Mouse (Mus musculus): ENCODE measurements at regions not wholly inside any gene's neighbourhood (a gene's known extent, or its start where the extent isn't known, plus 50 kb on each side); places are given as distances from the start of the nearest gene placed in this dataset.

- Histone ChIP-seq H3K4me3 (ENCODE audit: insufficient read depth, low read length) (no peak overlapping the region), H3K27ac (ENCODE audit: insufficient read depth, low read depth, low read length) (no peak overlapping the region), H3K4me1 (ENCODE audit: control insufficient read depth, insufficient read depth, low read length) (no peaks in the 10 kb centered on the region)
- TF ChIP-seq POLR2A (IDR thresholded peaks at IDR 0.05; ENCODE audit: borderline replicate concordance, low read depth, low read length) (no peak), CTCF (IDR thresholded peaks at IDR 0.05; ENCODE audit: low read depth, low read length) (no peak)
These were observed 92.7 kb downstream of the Olig3 start for GRCm38 (mm10) chr10:19448838-19449559.

- Histone ChIP-seq H3K27ac (ENCODE audit: insufficient read depth, low read depth, low read length) (no peak overlapping the region), H3K4me1 (ENCODE audit: control insufficient read depth, insufficient read depth, low read length) (no peaks in the 10 kb centered on the region), H3K4me3 (ENCODE audit: insufficient read depth, low read length) (no peak overlapping the region)
- no peak for TF ChIP-seq CTCF (IDR thresholded peaks at IDR 0.05; ENCODE audit: low read depth, low read length)
- TF ChIP-seq POLR2A (IDR thresholded peaks at IDR 0.05; ENCODE audit: borderline replicate concordance, low read depth, low read length), result no peak
These were observed 102.7 kb downstream of the Olig3 start for GRCm38 (mm10) chr10:19459053-19459452.

GRCm38 (mm10) chr10:19459709-19460108 is 103.4 kb downstream of the Olig3 start:
- no peaks in the 10 kb centered on the region for H3K4me1 ChIP-seq (ENCODE audit: control insufficient read depth, insufficient read depth, low read length)
- H3K4me3 ChIP-seq (ENCODE audit: insufficient read depth, low read length), result no peak overlapping the region
- no peak overlapping the region for H3K27ac ChIP-seq (ENCODE audit: insufficient read depth, low read depth, low read length)
- no peak for TF ChIP-seq POLR2A (IDR thresholded peaks at IDR 0.05; ENCODE audit: borderline replicate concordance, low read depth, low read length)
- TF ChIP-seq CTCF (IDR thresholded peaks at IDR 0.05; ENCODE audit: low read depth, low read length), result no peak

- H3K27ac ChIP-seq (ENCODE audit: insufficient read depth, low read depth, low read length), result no peak overlapping the region
- no peaks in the 10 kb centered on the region for H3K4me1 ChIP-seq (ENCODE audit: control insufficient read depth, insufficient read depth, low read length)
- H3K4me3 ChIP-seq (ENCODE audit: insufficient read depth, low read length), result no peak overlapping the region
- TF ChIP-seq CTCF (IDR thresholded peaks at IDR 0.05; ENCODE audit: low read depth, low read length) (no peak), POLR2A (IDR thresholded peaks at IDR 0.05; ENCODE audit: borderline replicate concordance, low read depth, low read length) (no peak)
These were observed 103.8 kb downstream of the Olig3 start for GRCm38 (mm10) chr10:19460164-19460563.

GRCm38 (mm10) chr10:19463800-19464199 is 107.5 kb downstream of the Olig3 start:
- Histone ChIP-seq H3K27ac (ENCODE audit: insufficient read depth, low read depth, low read length) (no peak overlapping the region), H3K4me1 (ENCODE audit: control insufficient read depth, insufficient read depth, low read length) (no peaks in the 10 kb centered on the region), H3K4me3 (ENCODE audit: insufficient read depth, low read length) (no peak overlapping the region)
- TF ChIP-seq POLR2A (IDR thresholded peaks at IDR 0.05; ENCODE audit: borderline replicate concordance, low read depth, low read length) (no peak), CTCF (IDR thresholded peaks at IDR 0.05; ENCODE audit: low read depth, low read length) (no peak)

- TF ChIP-seq POLR2A (IDR thresholded peaks at IDR 0.05; ENCODE audit: borderline replicate concordance, low read depth, low read length) (no peak), CTCF (IDR thresholded peaks at IDR 0.05; ENCODE audit: low read depth, low read length) (no peak)
- no peak overlapping the region for H3K27ac ChIP-seq (ENCODE audit: insufficient read depth, low read depth, low read length)
- H3K4me1 ChIP-seq (ENCODE audit: control insufficient read depth, insufficient read depth, low read length), result no peaks in the 10 kb centered on the region
- no peak overlapping the region for H3K4me3 ChIP-seq (ENCODE audit: insufficient read depth, low read length)
These were observed 108.2 kb downstream of the Olig3 start for GRCm38 (mm10) chr10:19464504-19464903.

GRCm38 (mm10) chr10:19471349-19472040 is 115.2 kb downstream of the Olig3 start:
- Histone ChIP-seq H3K4me1 (ENCODE audit: control insufficient read depth, insufficient read depth, low read length) (no peaks in the 10 kb centered on the region), H3K27ac (ENCODE audit: insufficient read depth, low read depth, low read length) (no peak overlapping the region), H3K4me3 (ENCODE audit: insufficient read depth, low read length) (no peak overlapping the region)
- no peak for TF ChIP-seq POLR2A (IDR thresholded peaks at IDR 0.05; ENCODE audit: borderline replicate concordance, low read depth, low read length)
- TF ChIP-seq CTCF (IDR thresholded peaks at IDR 0.05; ENCODE audit: low read depth, low read length), result no peak

GRCm38 (mm10) chr10:19472066-19472465 is 115.7 kb downstream of the Olig3 start:
- TF ChIP-seq CTCF (IDR thresholded peaks at IDR 0.05; ENCODE audit: low read depth, low read length) (no peak), POLR2A (IDR thresholded peaks at IDR 0.05; ENCODE audit: borderline replicate concordance, low read depth, low read length) (no peak)
- Histone ChIP-seq H3K4me1 (ENCODE audit: control insufficient read depth, insufficient read depth, low read length) (no peaks in the 10 kb centered on the region), H3K4me3 (ENCODE audit: insufficient read depth, low read length) (no peak overlapping the region), H3K27ac (ENCODE audit: insufficient read depth, low read depth, low read length) (no peak overlapping the region)

GRCm38 (mm10) chr10:19472949-19473535 is 116.7 kb downstream of the Olig3 start:
- no peak for TF ChIP-seq CTCF (IDR thresholded peaks at IDR 0.05; ENCODE audit: low read depth, low read length)
- TF ChIP-seq POLR2A (IDR thresholded peaks at IDR 0.05; ENCODE audit: borderline replicate concordance, low read depth, low read length), result no peak
- Histone ChIP-seq H3K4me3 (ENCODE audit: insufficient read depth, low read length) (no peak overlapping the region), H3K4me1 (ENCODE audit: control insufficient read depth, insufficient read depth, low read length) (no peaks in the 10 kb centered on the region), H3K27ac (ENCODE audit: insufficient read depth, low read depth, low read length) (no peak overlapping the region)
